Mouse (Mus musculus) CH12.LX (cell line): ENCODE results near the gene Pld1.

Source experiments
- CHD1 ChIP-seq: IDR thresholded peaks from 2 replicates; pipeline ENCODE4 v1.6.1; 2012; ENCODE audit warnings: low read depth, low read length, improper control_type of control experiment, inconsistent platforms
- JUN ChIP-seq: IDR thresholded peaks from 2 replicates; pipeline ENCODE4 v1.6.1; 2011; ENCODE audit warnings: low read depth, mild to moderate bottlenecking, low read length, improper control_type of control experiment, moderate library complexity; ENCODE audit not compliant: insufficient read depth
- MAFK ChIP-seq: IDR thresholded peaks from 2 replicates; pipeline ENCODE4 v1.6.1; 2011; ENCODE audit warnings: low read length, improper control_type of control experiment; ENCODE audit not compliant: insufficient replicate concordance
- MAX ChIP-seq: IDR thresholded peaks from 2 replicates; pipeline ENCODE4 v1.6.1; 2011; ENCODE audit warnings: low read length, improper control_type of control experiment
- POLR2AphosphoS2 ChIP-seq: IDR thresholded peaks from 2 replicates; pipeline ENCODE4 v1.6.1; 2011; ENCODE audit warnings: low read depth, low read length, improper control_type of control experiment

DNA sequence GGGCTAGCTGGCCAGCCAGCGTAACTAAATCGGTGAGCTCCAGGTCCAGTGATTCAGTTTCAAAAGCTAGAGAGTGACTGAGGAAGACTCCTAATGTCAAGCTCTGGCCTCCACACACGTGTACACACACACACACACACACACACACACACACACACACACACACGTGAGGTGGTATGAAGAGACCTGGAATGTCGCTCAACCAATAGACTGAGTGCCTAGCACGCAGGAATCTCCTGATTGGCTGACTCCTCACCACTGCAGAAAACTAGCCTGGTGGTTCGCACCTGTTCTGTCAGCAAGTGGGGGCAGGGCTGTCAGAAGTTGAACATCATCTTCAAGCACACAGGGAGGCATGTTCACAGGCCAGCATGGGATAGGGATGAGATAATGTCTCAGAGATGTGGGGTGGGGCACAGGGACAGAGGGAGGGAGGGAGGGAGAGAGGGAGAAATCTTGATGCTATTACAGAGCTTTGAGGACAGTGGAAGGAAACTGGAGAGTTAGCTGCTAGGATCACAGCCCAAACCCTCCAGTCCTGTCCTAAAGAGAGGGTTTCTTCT is 31.8 kb upstream of the Pld1 start:
- TF ChIP-seq CHD1 (no peak), POLR2AphosphoS2 (no peak), JUN (no peak), MAFK (no peak), MAX (no peak)
